Mouse (Mus musculus) testis, adult 2 months (tissue): ENCODE results near the gene Ovca2.

Experiments
- CTCF ChIP-seq: fragments of 200-500 bp; IDR thresholded peaks from 2 replicates; pipeline ENCODE4 v1.5.1; 2012; ENCODE audit warnings: low read depth, mild to moderate bottlenecking, inconsistent platforms, low read length, moderate library complexity; ENCODE audit not compliant: control insufficient read depth, insufficient read depth, insufficient replicate concordance
- POLR2A ChIP-seq: fragments of 200-500 bp; IDR thresholded peaks from 2 replicates; pipeline ENCODE4 v1.6.1; 2012; ENCODE audit warnings: low read depth, mild to moderate bottlenecking, inconsistent platforms, low read length, moderate library complexity; ENCODE audit not compliant: control insufficient read depth

- TF ChIP-seq CTCF, result no peak
- TF ChIP-seq POLR2A, result no peak
Observed at GRCm38 (mm10) chr11:75133391-75133790, 45.2 kb downstream of the Ovca2 start.
